In the genomic region with DNA sequence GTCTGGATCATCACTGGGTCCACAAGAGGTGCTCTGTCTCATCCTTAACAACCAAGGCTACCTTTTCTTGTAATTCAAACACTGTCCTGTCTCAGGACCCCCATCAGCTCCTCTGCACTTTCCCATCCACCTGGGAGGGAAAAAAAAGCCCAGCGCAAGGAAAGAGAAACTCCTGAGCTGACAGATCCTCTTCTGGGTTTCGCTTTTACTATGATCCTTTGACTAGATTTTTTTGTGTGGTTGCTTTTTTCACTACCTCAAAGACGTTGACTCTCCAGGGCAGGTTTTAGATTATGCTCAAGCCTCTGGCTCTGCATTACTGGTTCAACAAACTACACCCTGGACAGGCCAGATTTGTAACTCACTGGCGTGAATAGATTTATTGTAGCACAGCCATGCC, we compare ENCODE assay signal across 25 mouse cellular contexts. TPM values are rescaled to one million over a fixed set of nuclear protein-coding genes. Genes with fewer than 3 reads are reported as not detected.
"Had no signal": no experiment of that assay in that cellular context is flagged by ENCODE, and none has a peak within 500 bp of the region (broad histone marks: within the 10 kb centered on the region; RNA-seq: fewer than 3 reads in every experiment).

No protein-coding gene starts in this region.

- H3K9me3 ChIP-seq: liver, embryonic 13.5 days; midbrain, embryonic 12.5 days; midbrain, embryonic 15.5 days; neural tube, embryonic 13.5 days had no signal

- H3K4me1 ChIP-seq: liver, embryonic 13.5 days; midbrain, embryonic 12.5 days; midbrain, embryonic 15.5 days; neural tube, embryonic 13.5 days had no signal

- H3K27me3 ChIP-seq: liver, embryonic 13.5 days; midbrain, embryonic 12.5 days; midbrain, embryonic 15.5 days; neural tube, embryonic 13.5 days had no signal

- ATAC-seq: intestine, postnatal 0 days; lung, postnatal 0 days; midbrain, embryonic 15.5 days had no signal

- H3K27ac ChIP-seq: kidney, postnatal 0 days; liver, embryonic 13.5 days; macrophage; midbrain, embryonic 12.5 days; midbrain, embryonic 15.5 days; neural tube, embryonic 13.5 days had no signal

- H3K4me2 ChIP-seq: liver, embryonic 13.5 days; midbrain, embryonic 12.5 days; midbrain, embryonic 15.5 days; neural tube, embryonic 13.5 days had no signal

- H3K4me3 ChIP-seq: liver, embryonic 13.5 days; midbrain, embryonic 12.5 days; midbrain, embryonic 15.5 days; neural tube, embryonic 13.5 days had no signal

- H3K36me3 ChIP-seq: liver, embryonic 13.5 days; midbrain, embryonic 12.5 days; midbrain, embryonic 15.5 days; neural tube, embryonic 13.5 days had no signal

- H3K9ac ChIP-seq: liver, embryonic 13.5 days; midbrain, embryonic 12.5 days; midbrain, embryonic 15.5 days; neural tube, embryonic 13.5 days had no signal

- DNase-seq: liver, embryonic 13.5 days; lung, adult 2 months; thymus, postnatal 25 days had no signal

RNA-seq across cellular contexts. Expression of a gene that starts 6.1 kb away (rescaled TPM):
- total RNA-seq: layer of hippocampus, adult 18-20 months; layer of hippocampus, postnatal 25 days; left cerebral cortex, adult 18-20 months; left cerebral cortex, postnatal 36 days; liver, adult 2 months; megakaryocyte, adult 5-6 weeks; neutrophil, adult 5-6 weeks had no signal
- polyA plus RNA-seq: intestine, postnatal 0 days; kidney, adult 2 months; kidney, embryonic 14.5 days; kidney, postnatal 0 days; limb, embryonic 11.5 days; limb, embryonic 14.5 days; liver, adult 2 months; liver, embryonic 13.5 days; liver, embryonic 16.5 days; lung, adult 2 months; lung, postnatal 0 days; macrophage; midbrain, embryonic 12.5 days; midbrain, embryonic 15.5 days; neural tube, embryonic 13.5 days; small intestine, adult 2 months; spleen, adult 2 months; thymus, postnatal 0 days had no signal

RNA-seq across cellular contexts. Expression of a gene that starts 41.2 kb away (rescaled TPM):
- total RNA-seq: layer of hippocampus, adult 18-20 months; layer of hippocampus, postnatal 25 days; left cerebral cortex, adult 18-20 months; liver, adult 2 months; megakaryocyte, adult 5-6 weeks; neutrophil, adult 5-6 weeks had no signal
- polyA plus RNA-seq: intestine, postnatal 0 days; kidney, adult 2 months; kidney, embryonic 14.5 days; kidney, postnatal 0 days; limb, embryonic 11.5 days; liver, adult 2 months; liver, embryonic 13.5 days; liver, embryonic 16.5 days; lung, postnatal 0 days; macrophage; midbrain, embryonic 12.5 days; midbrain, embryonic 15.5 days; neural tube, embryonic 13.5 days; small intestine, adult 2 months; spleen, adult 2 months had no signal
